Mouse (Mus musculus): ENCODE data around the gene Icosl. TPM values are rescaled to one million over a fixed set of nuclear protein-coding genes. Genes with fewer than 3 reads are reported as not detected.

The Icosl gene
- polyA plus RNA-seq, 1 experiment from 2014 or later = 2.1 TPM

DNA sequence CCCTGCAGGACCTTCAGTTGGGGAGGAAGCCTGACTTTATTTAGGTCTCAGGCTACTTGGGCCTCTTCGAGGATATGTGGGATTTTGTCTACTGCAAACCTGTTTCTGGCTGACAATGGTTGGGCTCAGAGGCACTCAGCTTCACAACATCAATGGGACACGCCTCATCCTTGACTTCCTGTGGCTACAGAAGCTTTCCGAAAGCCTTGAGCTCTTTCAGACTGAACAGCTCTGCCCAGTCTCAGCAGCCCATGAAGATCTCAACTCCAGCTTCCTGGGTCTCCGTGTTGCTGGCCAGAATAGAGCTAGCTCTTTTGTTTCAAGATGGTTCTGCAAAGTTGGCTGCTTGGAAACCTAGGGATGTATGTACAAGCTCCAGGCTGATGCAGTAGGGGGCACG, 9.2 kb downstream of the Icosl start:
- no peaks in the 10 kb centered on the region for H3K36me3 ChIP-seq (replicated peaks; ENCODE audit: control insufficient read depth, insufficient read depth, low read depth, low read length)
- H3K4me1 ChIP-seq (ENCODE audit: control insufficient read depth, insufficient read depth, low read length) = no peaks in the 10 kb centered on the region
- WGBS = 79% methylated on average over 5 of the region's 5 CpGs
- no peak overlapping the region for H3K4me3 ChIP-seq (ENCODE audit: low read depth, low read length)
- H3K9ac ChIP-seq (replicated peaks; ENCODE audit: low read length) = no peak overlapping the region
- H3K27ac ChIP-seq (replicated peaks; ENCODE audit: low read depth, low read length) = no peak overlapping the region
- no peaks in the 10 kb centered on the region for H3K27me3 ChIP-seq (ENCODE audit: control insufficient read depth, insufficient read depth, low read length)
- no peaks in the 10 kb centered on the region for H3K9me3 ChIP-seq (replicated peaks; ENCODE audit: control insufficient read depth, low read length)
- ATAC-seq (replicated peaks; ENCODE audit: insufficient number of reproducible peaks, low FRiP score, low TSS enrichment, low read depth) = no peak
- no peak overlapping the region for H3K4me2 ChIP-seq (ENCODE audit: low read depth, low read length)
- no peak for DNase-seq (ENCODE audit: low spot score)

GRCm38 (mm10) chr10:78079955-78080591, 11.0 kb downstream of the Icosl start:
- H3K9ac ChIP-seq (replicated peaks; ENCODE audit: low read length) = no peak overlapping the region
- H3K27me3 ChIP-seq (ENCODE audit: control insufficient read depth, insufficient read depth, low read length) = no peaks in the 10 kb centered on the region
- no peak overlapping the region for H3K4me3 ChIP-seq (ENCODE audit: low read depth, low read length)
- H3K4me2 ChIP-seq (ENCODE audit: low read depth, low read length) = no peak overlapping the region
- ATAC-seq (replicated peaks; ENCODE audit: insufficient number of reproducible peaks, low FRiP score, low TSS enrichment, low read depth) = no peak
- DNase-seq (ENCODE audit: low spot score) = no peak
- no peaks in the 10 kb centered on the region for H3K9me3 ChIP-seq (replicated peaks; ENCODE audit: control insufficient read depth, low read length)
- H3K4me1 ChIP-seq (ENCODE audit: control insufficient read depth, insufficient read depth, low read length) = no peaks in the 10 kb centered on the region
- H3K27ac ChIP-seq (replicated peaks; ENCODE audit: low read depth, low read length) = no peak overlapping the region
- no peaks in the 10 kb centered on the region for H3K36me3 ChIP-seq (replicated peaks; ENCODE audit: control insufficient read depth, insufficient read depth, low read depth, low read length)
- 74% methylated on average over 4 of the region's 4 CpGs for WGBS

DNA sequence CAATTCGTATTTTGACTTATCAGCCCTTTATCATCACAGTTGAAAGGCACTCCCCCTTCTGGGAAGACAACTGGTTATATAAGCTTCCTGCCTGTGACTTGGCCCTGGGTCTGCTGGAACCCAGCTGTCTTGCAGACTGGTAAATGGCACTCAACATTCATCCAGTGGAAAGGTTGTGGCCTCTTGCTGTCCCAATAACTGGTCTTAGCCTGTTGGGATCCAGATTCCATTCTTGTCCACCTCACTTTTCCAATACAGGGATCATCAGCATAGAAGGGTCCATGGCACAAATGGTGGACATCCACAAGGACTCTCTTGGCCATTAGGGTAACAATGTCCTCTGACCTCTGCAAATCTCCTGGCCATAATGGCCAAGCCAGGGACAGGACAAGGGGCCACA, 15.0 kb downstream of the Icosl start:
- H3K4me1 ChIP-seq (ENCODE audit: control insufficient read depth, insufficient read depth, low read length) = no peaks in the 10 kb centered on the region
- H3K9ac ChIP-seq (replicated peaks; ENCODE audit: low read length) = no peak overlapping the region
- H3K4me3 ChIP-seq (ENCODE audit: low read depth, low read length) = no peak overlapping the region
- H3K4me2 ChIP-seq (ENCODE audit: low read depth, low read length) = no peak overlapping the region
- DNase-seq (ENCODE audit: low spot score) (no peak), ATAC-seq (replicated peaks; ENCODE audit: insufficient number of reproducible peaks, low FRiP score, low TSS enrichment, low read depth) (no peak)
- no peak overlapping the region for H3K27ac ChIP-seq (replicated peaks; ENCODE audit: low read depth, low read length)
- no peaks in the 10 kb centered on the region for H3K27me3 ChIP-seq (ENCODE audit: control insufficient read depth, insufficient read depth, low read length)
- H3K36me3 ChIP-seq (replicated peaks; ENCODE audit: control insufficient read depth, insufficient read depth, low read depth, low read length) = no peaks in the 10 kb centered on the region
- no peaks in the 10 kb centered on the region for H3K9me3 ChIP-seq (replicated peaks; ENCODE audit: control insufficient read depth, low read length)
- 65% methylated on average over 1 of the region's 1 CpGs for WGBS

DNA sequence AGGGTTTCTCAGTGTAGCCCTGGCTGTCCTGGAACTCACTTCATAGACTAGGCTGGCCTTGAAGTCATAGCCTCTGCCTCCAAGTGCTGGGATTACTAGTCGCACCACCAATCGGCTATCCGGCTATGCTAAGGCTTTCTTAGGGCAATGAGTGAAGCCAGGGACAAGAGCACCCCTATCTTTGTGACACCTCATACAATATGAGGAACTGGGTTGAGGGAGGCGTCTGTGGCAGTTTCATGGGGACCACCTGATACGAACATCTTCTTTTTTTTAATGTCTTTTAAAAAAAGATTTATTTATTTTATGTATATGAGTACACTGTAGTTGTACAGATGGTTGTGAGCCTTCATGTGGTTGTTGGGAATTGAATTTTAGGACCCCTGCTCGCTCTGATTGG, 16.6 kb downstream of the Icosl start:
- H3K9me3 ChIP-seq (replicated peaks; ENCODE audit: control insufficient read depth, low read length) = no peaks in the 10 kb centered on the region
- no peak overlapping the region for H3K9ac ChIP-seq (replicated peaks; ENCODE audit: low read length)
- no peak overlapping the region for H3K27ac ChIP-seq (replicated peaks; ENCODE audit: low read depth, low read length)
- H3K4me2 ChIP-seq (ENCODE audit: low read depth, low read length) = no peak overlapping the region
- no peak for DNase-seq (ENCODE audit: low spot score)
- H3K4me1 ChIP-seq (ENCODE audit: control insufficient read depth, insufficient read depth, low read length) = no peaks in the 10 kb centered on the region
- ATAC-seq (replicated peaks; ENCODE audit: insufficient number of reproducible peaks, low FRiP score, low TSS enrichment, low read depth) = no peak
- 91% methylated on average over 6 of the region's 6 CpGs for whole genome bisulfite sequencing
- H3K27me3 ChIP-seq (ENCODE audit: control insufficient read depth, insufficient read depth, low read length) = no peaks in the 10 kb centered on the region
- H3K36me3 ChIP-seq (replicated peaks; ENCODE audit: control insufficient read depth, insufficient read depth, low read depth, low read length) = no peaks in the 10 kb centered on the region
- no peak overlapping the region for H3K4me3 ChIP-seq (ENCODE audit: low read depth, low read length)

- ATAC-seq (replicated peaks; ENCODE audit: insufficient number of reproducible peaks, low FRiP score, low TSS enrichment, low read depth) (no peak), DNase-seq (ENCODE audit: low spot score) (no peak)
- H3K27me3 ChIP-seq (ENCODE audit: control insufficient read depth, insufficient read depth, low read length) = no peaks in the 10 kb centered on the region
- H3K4me3 ChIP-seq (ENCODE audit: low read depth, low read length) = no peak overlapping the region
- no peak overlapping the region for H3K4me2 ChIP-seq (ENCODE audit: low read depth, low read length)
- 81% methylated on average over 10 of the region's 10 CpGs for WGBS
- no peaks in the 10 kb centered on the region for H3K9me3 ChIP-seq (replicated peaks; ENCODE audit: control insufficient read depth, low read length)
- H3K9ac ChIP-seq (replicated peaks; ENCODE audit: low read length) = no peak overlapping the region
- no peaks in the 10 kb centered on the region for H3K4me1 ChIP-seq (ENCODE audit: control insufficient read depth, insufficient read depth, low read length)
- no peaks in the 10 kb centered on the region for H3K36me3 ChIP-seq (replicated peaks; ENCODE audit: control insufficient read depth, insufficient read depth, low read depth, low read length)
- H3K27ac ChIP-seq (replicated peaks; ENCODE audit: low read depth, low read length) = no peak overlapping the region
Observed at GRCm38 (mm10) chr10:78086444-78087061, 17.5 kb downstream of the Icosl start.

DNA sequence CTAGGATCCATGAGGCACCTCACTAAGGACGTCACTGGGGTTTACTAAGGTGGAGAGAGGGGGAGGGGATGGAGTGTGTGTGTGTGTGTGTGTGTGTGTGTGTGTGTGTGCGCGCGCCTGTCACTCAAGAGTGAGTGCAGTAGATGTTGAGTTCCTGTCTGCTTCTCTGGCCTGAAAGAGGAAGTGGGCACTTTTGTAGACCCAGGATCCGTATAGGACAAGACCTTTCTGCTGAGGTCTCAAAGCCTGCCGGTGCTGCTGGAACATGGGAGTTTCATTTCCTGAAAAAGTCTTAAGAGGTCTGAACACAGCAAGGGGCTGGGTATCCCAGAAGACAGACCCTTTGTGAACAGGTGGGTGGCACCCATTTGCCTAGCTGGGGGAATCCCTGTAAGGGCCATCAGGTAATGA, 18.0 kb downstream of the Icosl start:
- no peaks in the 10 kb centered on the region for H3K4me1 ChIP-seq (ENCODE audit: control insufficient read depth, insufficient read depth, low read length)
- H3K4me2 ChIP-seq (ENCODE audit: low read depth, low read length) = no peak overlapping the region
- no peaks in the 10 kb centered on the region for H3K36me3 ChIP-seq (replicated peaks; ENCODE audit: control insufficient read depth, insufficient read depth, low read depth, low read length)
- DNase-seq (ENCODE audit: low spot score) (no peak), ATAC-seq (replicated peaks; ENCODE audit: insufficient number of reproducible peaks, low FRiP score, low TSS enrichment, low read depth) (no peak)
- no peak overlapping the region for H3K4me3 ChIP-seq (ENCODE audit: low read depth, low read length)
- 68% methylated on average over 6 of the region's 6 CpGs for WGBS
- no peaks in the 10 kb centered on the region for H3K27me3 ChIP-seq (ENCODE audit: control insufficient read depth, insufficient read depth, low read length)
- H3K9me3 ChIP-seq (replicated peaks; ENCODE audit: control insufficient read depth, low read length) = no peaks in the 10 kb centered on the region
- no peak overlapping the region for H3K27ac ChIP-seq (replicated peaks; ENCODE audit: low read depth, low read length)
- H3K9ac ChIP-seq (replicated peaks; ENCODE audit: low read length) = no peak overlapping the region

- H3K27me3 ChIP-seq (ENCODE audit: control insufficient read depth, insufficient read depth, low read length) = no peaks in the 10 kb centered on the region
- WGBS = 55% methylated on average over 6 of the region's 6 CpGs
Observed at GRCm38 (mm10) chr10:78090246-78090645, 21.1 kb downstream of the Icosl start.

GRCm38 (mm10) chr10:78090706-78091491, 21.8 kb downstream of the Icosl start:
- Histone ChIP-seq H3K4me1 (ENCODE audit: control insufficient read depth, insufficient read depth, low read length) (no peaks in the 10 kb centered on the region), H3K9ac (replicated peaks; ENCODE audit: low read length) (no peak overlapping the region), H3K27me3 (ENCODE audit: control insufficient read depth, insufficient read depth, low read length) (no peaks in the 10 kb centered on the region), H3K36me3 (replicated peaks; ENCODE audit: control insufficient read depth, insufficient read depth, low read depth, low read length) (no peaks in the 10 kb centered on the region), H3K4me2 (ENCODE audit: low read depth, low read length) (no peak overlapping the region), H3K4me3 (ENCODE audit: low read depth, low read length) (no peak overlapping the region), H3K27ac (replicated peaks; ENCODE audit: low read depth, low read length) (no peak overlapping the region), H3K9me3 (replicated peaks; ENCODE audit: control insufficient read depth, low read length) (no peaks in the 10 kb centered on the region)
- WGBS = 81% methylated on average over 4 of the region's 4 CpGs
- no peak for ATAC-seq (replicated peaks; ENCODE audit: insufficient number of reproducible peaks, low FRiP score, low TSS enrichment, low read depth)
- no peak for DNase-seq (ENCODE audit: low spot score)

More at GRCm38 (mm10) chr10:78090246-78090645, 21.1 kb downstream of the Icosl start:
- Histone ChIP-seq H3K36me3 (replicated peaks; ENCODE audit: control insufficient read depth, insufficient read depth, low read depth, low read length) (no peaks in the 10 kb centered on the region), H3K9me3 (replicated peaks; ENCODE audit: control insufficient read depth, low read length) (no peaks in the 10 kb centered on the region), H3K27ac (replicated peaks; ENCODE audit: low read depth, low read length) (no peak overlapping the region), H3K4me3 (ENCODE audit: low read depth, low read length) (no peak overlapping the region), H3K4me1 (ENCODE audit: control insufficient read depth, insufficient read depth, low read length) (no peaks in the 10 kb centered on the region), H3K9ac (replicated peaks; ENCODE audit: low read length) (no peak overlapping the region), H3K4me2 (ENCODE audit: low read depth, low read length) (no peak overlapping the region)
- ATAC-seq (replicated peaks; ENCODE audit: insufficient number of reproducible peaks, low FRiP score, low TSS enrichment, low read depth) (no peak), DNase-seq (ENCODE audit: low spot score) (no peak)

Measured in embryonic facial prominence, embryonic 11.5 days (tissue).